Mouse (Mus musculus) CH12.LX (cell line): ENCODE results near the gene Eps15l1. TPM values are rescaled to one million over a fixed set of nuclear protein-coding genes. Genes with fewer than 3 reads are reported as not detected.
A peak's percentile ranks its signal among the peaks of the same experiment; 100 is the strongest.

Experiments used
- DNase-seq: peaks from one replicate; pipeline ENCODE4 v3.0.0-alpha.2; 2013; ENCODE audit errors: extremely low read depth
- H3K27ac ChIP-seq: 2 replicates; pipeline ENCODE4 v1.5.1; 2012; ENCODE audit warnings: low read depth, mild to moderate bottlenecking, control low read depth, moderate library complexity; ENCODE audit not compliant: insufficient read depth
- H3K27me3 ChIP-seq: replicated peaks from 2 replicates; pipeline ENCODE3; 2012; ENCODE audit warnings: inconsistent platforms
- H3K36me3 ChIP-seq, 2 experiments: replicated peaks in 1 of 2; 2 replicates each; pipeline versions ENCODE3 to v1.6.1; 2012; ENCODE audit warnings: inconsistent platforms in 1 of 2, low read length in 1 of 2, mild to moderate bottlenecking in 1 of 2, mixed read lengths in 1 of 2, moderate library complexity in 1 of 2; ENCODE audit not compliant: control insufficient read depth in 1 of 2, insufficient read depth in 1 of 2
- H3K4me1 ChIP-seq, 2 experiments: 2 replicates each; pipeline ENCODE4 v1.6.1; 2012; ENCODE audit warnings: inconsistent platforms in 1 of 2, moderate library complexity in 1 of 2; ENCODE audit not compliant: insufficient read depth in 2 of 2, control insufficient read depth in 1 of 2
- H3K4me2 ChIP-seq: 2 replicates; pipeline ENCODE4 v1.6.1; 2012; ENCODE audit warnings: low read depth, mild to moderate bottlenecking, control low read depth; ENCODE audit not compliant: poor library complexity, insufficient read depth, severe bottlenecking
- H3K4me3 ChIP-seq, 3 experiments: fragments of 150-350 bp in 1 of 3; sonication (generic) in 1 of 3; replicated peaks in 1 of 3; 2 replicates each; pipeline versions ENCODE3 to v1.5.1; 2011 to 2012; ENCODE audit warnings: low read depth in 2 of 3, low read length in 2 of 3, mild to moderate bottlenecking in 2 of 3, moderate library complexity in 2 of 3, control low read depth in 1 of 3, improper control_type of control experiment in 1 of 3, inconsistent platforms in 1 of 3, mixed read lengths in 1 of 3; ENCODE audit not compliant: poor library complexity in 1 of 3
- H3K79me2 ChIP-seq: replicated peaks from 2 replicates; pipeline ENCODE4 v1.6.1; 2012; ENCODE audit warnings: mild to moderate bottlenecking, moderate library complexity; ENCODE audit not compliant: control insufficient read depth, poor library complexity, insufficient read depth, severe bottlenecking; ENCODE audit errors: extremely low read depth
- H3K9ac ChIP-seq: 2 replicates; pipeline ENCODE4 v1.6.1; 2012; ENCODE audit warnings: low read depth, mild to moderate bottlenecking, control low read depth, moderate library complexity; ENCODE audit not compliant: insufficient read depth
- H3K9me3 ChIP-seq: replicated peaks from 2 replicates; pipeline ENCODE3; 2012; ENCODE audit warnings: low read length, inconsistent platforms, mixed read lengths
- BHLHE40 ChIP-seq: IDR thresholded peaks from 2 replicates; pipeline ENCODE4 v1.6.1; 2011; ENCODE audit warnings: mild to moderate bottlenecking, low read depth, low read length, improper control_type of control experiment
- CTCF ChIP-seq, 2 experiments: IDR thresholded peaks in 1 of 2; conservative IDR thresholded peaks in 1 of 2; 2 replicates each; pipeline ENCODE4 v1.5.1; 2011 to 2012; ENCODE audit warnings: low read depth in 2 of 2, low read length in 2 of 2, improper control_type of control experiment in 1 of 2, inconsistent platforms in 1 of 2, mild to moderate bottlenecking in 1 of 2, moderate library complexity in 1 of 2
- E2F4 ChIP-seq: IDR thresholded peaks from 2 replicates; pipeline ENCODE4 v1.6.1; 2011; ENCODE audit warnings: low read depth, low read length, improper control_type of control experiment; ENCODE audit not compliant: insufficient replicate concordance
- EP300 ChIP-seq: IDR thresholded peaks from 2 replicates; pipeline ENCODE4 v1.6.1; 2011; ENCODE audit warnings: low read length, improper control_type of control experiment
- ETS1 ChIP-seq: conservative IDR thresholded peaks from 2 replicates; pipeline ENCODE4 v1.6.1; 2012; ENCODE audit warnings: low read depth, mild to moderate bottlenecking, inconsistent platforms, low read length, improper control_type of control experiment, moderate library complexity
- IRF4 ChIP-seq: IDR thresholded peaks from 2 replicates; pipeline ENCODE4 v1.6.1; 2014; ENCODE audit warnings: low read depth, mild to moderate bottlenecking, inconsistent platforms, low read length, improper control_type of control experiment
- JUN ChIP-seq: IDR thresholded peaks from 2 replicates; pipeline ENCODE4 v1.6.1; 2011; ENCODE audit warnings: low read depth, mild to moderate bottlenecking, low read length, improper control_type of control experiment, moderate library complexity; ENCODE audit not compliant: insufficient read depth
- JUND ChIP-seq: conservative IDR thresholded peaks from 2 replicates; pipeline ENCODE4 v1.6.1; 2011; ENCODE audit warnings: low read depth, low read length, improper control_type of control experiment
- MAFK ChIP-seq: IDR thresholded peaks from 2 replicates; pipeline ENCODE4 v1.6.1; 2011; ENCODE audit warnings: low read length, improper control_type of control experiment; ENCODE audit not compliant: insufficient replicate concordance
- MAX ChIP-seq: IDR thresholded peaks from 2 replicates; pipeline ENCODE4 v1.6.1; 2011; ENCODE audit warnings: low read length, improper control_type of control experiment
- MAZ ChIP-seq: IDR thresholded peaks from 2 replicates; pipeline ENCODE4 v1.6.1; 2012; ENCODE audit warnings: low read depth, mild to moderate bottlenecking, inconsistent platforms, low read length, improper control_type of control experiment, moderate library complexity
- MEF2A ChIP-seq: IDR thresholded peaks from 2 replicates; pipeline ENCODE4 v1.6.1; 2014; ENCODE audit warnings: low read depth, mild to moderate bottlenecking, inconsistent platforms, low read length, improper control_type of control experiment, borderline replicate concordance
- POLR2A ChIP-seq: IDR thresholded peaks from 2 replicates; pipeline ENCODE4 v1.6.1; 2011; ENCODE audit warnings: low read depth, mild to moderate bottlenecking, improper control_type of control experiment, low read length
- POLR2AphosphoS2 ChIP-seq: IDR thresholded peaks from 2 replicates; pipeline ENCODE4 v1.6.1; 2011; ENCODE audit warnings: low read depth, low read length, improper control_type of control experiment
- RCOR1 ChIP-seq: conservative IDR thresholded peaks from 2 replicates; pipeline ENCODE4 v1.6.1; 2012; ENCODE audit warnings: low read depth, mild to moderate bottlenecking, inconsistent platforms, low read length, improper control_type of control experiment
- SMC3 ChIP-seq: IDR thresholded peaks from 2 replicates; pipeline ENCODE4 v1.6.1; 2011; ENCODE audit warnings: low read depth, low read length, improper control_type of control experiment
- TCF12 ChIP-seq: IDR thresholded peaks from 2 replicates; pipeline ENCODE4 v1.6.1; 2014; ENCODE audit warnings: low read depth, mild to moderate bottlenecking, inconsistent platforms, low read length, improper control_type of control experiment
- USF2 ChIP-seq: conservative IDR thresholded peaks from 2 replicates; pipeline ENCODE4 v1.6.1; 2011; ENCODE audit warnings: low read depth, low read length, improper control_type of control experiment
- ZNF384 ChIP-seq: IDR thresholded peaks from 2 replicates; pipeline ENCODE4 v1.6.1; 2012; ENCODE audit warnings: low read depth, low read length, improper control_type of control experiment, inconsistent platforms
- dilution Hi-C: fragments of 300-500 bp; cut with MboI; formaldehyde crosslinking; loops from 2 replicates; pipeline ENCODE4 v1.14.3; 2020; ENCODE audit warnings: low sequenced_read_pairs; ENCODE audit not compliant: extremely low pct_unique_long_range_greater_than_20kb, extremely low pct_ligation_motif_present
- in situ Hi-C: fragments of 300-500 bp; cut with MboI; formaldehyde crosslinking; loops from 3 replicates; pipeline ENCODE4 v1.14.3; 2019; ENCODE audit warnings: low sequenced_read_pairs, low pct_ligation_motif_present, low pct_unique_long_range_greater_than_20kb, mixed read lengths
- polyA plus RNA-seq: library from polyadenylated mRNA; unstranded; fragments of >175 nt; gene quantifications from 2 replicates; pipeline ENCODE4 v1.2.1, GENCODE M21; 2012; ENCODE audit warnings: low read depth; ENCODE audit not compliant: insufficient read length
- total RNA-seq, 2 experiments: library from RNA; depleted of rRNA; stranded (reverse); fragments of 300-350 nt in 1 of 2; fragments of >200 nt in 1 of 2; gene quantifications; 2 replicates each; pipeline ENCODE4 v1.2.3; 2012 to 2014

The Eps15l1 gene
- total and polyA plus RNA-seq, 3 experiments, result 21.7 to 49.4 (median 25.6) TPM

DNA sequence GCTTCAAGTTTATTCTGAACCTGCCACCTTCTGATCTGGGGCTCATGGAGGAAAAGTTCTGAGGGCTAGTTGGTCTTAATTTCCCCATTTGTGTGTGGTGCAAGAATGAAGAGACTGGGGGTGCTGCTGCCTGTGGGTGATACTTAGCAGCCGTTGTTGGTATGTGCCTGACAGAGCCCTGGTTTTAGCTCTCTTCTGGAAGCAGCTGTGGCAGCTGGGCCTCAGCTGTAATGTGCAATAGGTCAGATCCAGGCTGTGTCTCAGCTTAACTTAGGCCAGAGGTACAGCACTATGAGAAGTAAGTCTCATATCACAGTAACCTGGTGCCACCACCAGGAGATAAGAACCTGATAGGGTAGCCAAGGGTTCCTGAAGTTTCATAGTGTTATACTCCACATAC is 73.7 kb downstream of the Eps15l1 start:
- Histone ChIP-seq H3K36me3 (peaks cover 12 to 58% of the 10 kb centered on the region in 2 experiments), H3K9ac (no peak overlapping the region), H3K9me3 (no peaks in the 10 kb centered on the region), H3K4me1 (peaks cover 5 to 74% of the 10 kb centered on the region in 2 experiments), H3K4me2 (no peak overlapping the region), H3K27me3 (no peaks in the 10 kb centered on the region), H3K79me2 (no peaks in the 10 kb centered on the region), H3K4me3 (no peak overlapping the region), H3K27ac (no peak overlapping the region)
- dilution Hi-C loops (no loop called here), in situ Hi-C loops (no loop called here)
- DNase-seq, result no peak
- TF ChIP-seq POLR2AphosphoS2 (no peak), POLR2A (no peak)

DNA sequence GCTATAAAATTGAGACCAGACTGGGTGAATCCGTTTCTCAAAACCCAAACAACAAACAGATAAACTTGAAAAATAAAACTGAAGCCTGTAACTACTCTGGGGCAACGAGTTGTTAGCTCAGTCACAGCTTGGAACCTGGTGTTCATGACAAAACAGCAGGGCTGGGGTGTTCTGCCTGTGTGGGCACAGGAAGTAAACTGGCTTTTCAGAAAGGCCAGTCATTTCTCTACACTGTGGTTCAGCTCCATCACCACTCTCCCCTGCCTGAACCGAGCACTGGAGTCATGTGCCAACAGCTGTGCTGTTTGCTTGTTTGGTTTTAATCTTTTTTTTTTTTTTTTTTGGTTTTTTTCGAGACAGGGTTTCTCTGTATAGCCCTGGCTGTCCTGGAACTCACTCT is 77.5 kb downstream of the Eps15l1 start:
- no peaks in the 10 kb centered on the region for H3K9me3 ChIP-seq
- TF ChIP-seq E2F4, result no peak
- 0 out of 2 replicates have a peak, but pooled peaks have one; percentile 17 for TF ChIP-seq JUN
- TF ChIP-seq ZNF384, result peak; percentile 86
- peak; percentile 56; the same call in 1 of the 2 replicates for TF ChIP-seq ETS1
- no peak for TF ChIP-seq USF2
- TF ChIP-seq MAZ, result peak; percentile 29; the same call in 1 of the 2 replicates
- 0 out of 2 replicates have a peak, but pooled peaks have one; percentile 54 for TF ChIP-seq TCF12
- TF ChIP-seq EP300, result peak; percentile 69
- 0 out of 2 replicates have a peak, but pooled peaks have one; percentile 37 for TF ChIP-seq MAFK
- peak; percentile 92 for TF ChIP-seq BHLHE40
- TF ChIP-seq SMC3, result no peak; the same call in 1 of the 2 replicates
- no peak for TF ChIP-seq MAX
- no peak for TF ChIP-seq CTCF (conservative IDR thresholded peaks at IDR 0.05 in 1 of 2, IDR thresholded peaks at IDR 0.05 in 1 of 2; ENCODE audit: low read depth in 2 of 2, low read length in 2 of 2)
- peak; percentile 50; the same call in 1 of the 2 replicates for TF ChIP-seq MEF2A
- 0 out of 2 replicates have a peak, but pooled peaks have one; percentile 22 for TF ChIP-seq RCOR1
- peak; percentile 68 for TF ChIP-seq JUND
- TF ChIP-seq IRF4, result peak; percentile 86
- in situ Hi-C loops (no loop called here), dilution Hi-C loops (no loop called here)
- no peak overlapping the region for H3K27ac ChIP-seq
- peaks cover 0 to 36% of the 10 kb centered on the region in 2 experiments; a peak in 2 of 4 replicates for H3K4me1 ChIP-seq
- H3K27me3 ChIP-seq, result no peaks in the 10 kb centered on the region
- DNase-seq, result peak; percentile 78
- H3K36me3 ChIP-seq, result peaks cover 12 to 79% of the 10 kb centered on the region in 2 experiments
- H3K79me2 ChIP-seq, result no peaks in the 10 kb centered on the region
- H3K4me2 ChIP-seq, result no peak overlapping the region
- H3K4me3 ChIP-seq, result no peak overlapping the region
- H3K9ac ChIP-seq, result no peak overlapping the region
